Mouse (Mus musculus) bone marrow macrophage, adult 2 months (primary cell): ENCODE results near the gene Slc18a2.

Experiments used
- CTCF ChIP-seq: IDR thresholded peaks from 2 replicates; pipeline ENCODE4 v1.5.1; 2012; ENCODE audit warnings: low read depth, mild to moderate bottlenecking, low read length, moderate library complexity
- POLR2A ChIP-seq: IDR thresholded peaks from 2 replicates; pipeline ENCODE4 v1.6.1; 2012; ENCODE audit warnings: mild to moderate bottlenecking, low read depth, low read length, borderline replicate concordance

DNA sequence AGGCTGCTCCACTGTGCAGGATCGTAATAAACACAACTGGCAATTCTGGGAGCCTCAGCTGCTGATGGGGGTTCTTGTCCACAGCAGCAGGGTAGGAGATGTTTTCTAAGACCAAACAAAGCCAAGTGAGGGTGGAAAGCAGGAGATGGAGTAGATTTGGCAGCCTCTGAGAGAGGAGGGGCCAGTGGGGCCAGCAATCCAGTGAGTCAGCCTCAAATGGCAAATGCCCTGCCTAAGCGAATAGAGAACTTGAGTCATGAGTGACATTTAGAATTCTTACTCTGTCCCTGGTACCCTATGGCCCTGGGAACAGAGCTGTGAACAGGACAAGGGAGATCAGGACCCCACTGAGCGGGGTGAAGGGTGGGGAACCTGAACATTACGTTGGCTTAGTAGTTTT lies 12.6 kb upstream of the Slc18a2 start:
- TF ChIP-seq CTCF = no peak
- TF ChIP-seq POLR2A = no peak
